Mouse (Mus musculus) MEL (cell line): ENCODE results near the gene Smim15. TPM values are rescaled to one million over a fixed set of nuclear protein-coding genes. Genes with fewer than 3 reads are reported as not detected.

Experiments used
- DNase-seq: peaks from one replicate; pipeline ENCODE4 v3.0.0; 2011; ENCODE audit warnings: low read depth, low spot score
- H3K27ac ChIP-seq: 2 replicates; pipeline ENCODE4 v1.5.1; 2012; ENCODE audit warnings: low read depth, mild to moderate bottlenecking, control low read depth, low read length, moderate library complexity; ENCODE audit not compliant: control insufficient read depth
- H3K27me3 ChIP-seq, 2 experiments: fragments of 150-350 bp in 1 of 2; sonication (generic) in 1 of 2; 2 replicates each; pipeline ENCODE4 v1.6.1; 2012; ENCODE audit warnings: low read length in 2 of 2, mild to moderate bottlenecking in 2 of 2, improper control_type of control experiment in 1 of 2, moderate library complexity in 1 of 2; ENCODE audit not compliant: insufficient read depth in 2 of 2, control insufficient read depth in 1 of 2
- H3K36me3 ChIP-seq, 2 experiments: 2 replicates each; pipeline ENCODE4 v1.6.1; 2012 to 2014; ENCODE audit warnings: low read length in 2 of 2, improper control_type of control experiment in 1 of 2, inconsistent platforms in 1 of 2, mild to moderate bottlenecking in 1 of 2; ENCODE audit not compliant: insufficient read depth in 2 of 2, control insufficient read depth in 1 of 2
- H3K4me1 ChIP-seq, 2 experiments: fragments of 150-350 bp in 1 of 2; sonication (generic) in 1 of 2; 2 replicates each; pipeline ENCODE4 v1.6.1; 2012; ENCODE audit warnings: low read length in 2 of 2, improper control_type of control experiment in 1 of 2, mild to moderate bottlenecking in 1 of 2; ENCODE audit not compliant: insufficient read depth in 2 of 2, control insufficient read depth in 1 of 2
- H3K4me3 ChIP-seq, 2 experiments: fragments of 150-350 bp in 1 of 2; sonication (generic) in 1 of 2; 2 replicates each; pipeline ENCODE4 v1.5.1; 2012; ENCODE audit warnings: low read depth in 2 of 2, low read length in 2 of 2, mild to moderate bottlenecking in 2 of 2, moderate library complexity in 2 of 2, control low read depth in 1 of 2, improper control_type of control experiment in 1 of 2; ENCODE audit not compliant: control insufficient read depth in 1 of 2, insufficient read depth in 1 of 2
- H3K79me2 ChIP-seq: 2 replicates; pipeline ENCODE4 v1.6.1; 2012; ENCODE audit warnings: mild to moderate bottlenecking, low read length, moderate library complexity; ENCODE audit not compliant: control insufficient read depth, poor library complexity, insufficient read depth
- H3K9ac ChIP-seq: 2 replicates; pipeline ENCODE4 v1.6.1; 2012; ENCODE audit warnings: low read depth, mild to moderate bottlenecking, control low read depth, low read length, moderate library complexity; ENCODE audit not compliant: control insufficient read depth, poor library complexity, severe bottlenecking
- H3K9me3 ChIP-seq: fragments of 150-350 bp; sonication (generic); replicated peaks from 2 replicates; pipeline ENCODE4 v1.6.1; 2012; ENCODE audit warnings: mild to moderate bottlenecking, low read length, improper control_type of control experiment, moderate library complexity; ENCODE audit not compliant: insufficient read depth
- CHD1 ChIP-seq: IDR thresholded peaks from 2 replicates; pipeline ENCODE4 v1.6.1; 2012; ENCODE audit warnings: low read depth, mild to moderate bottlenecking, inconsistent platforms, low read length, improper control_type of control experiment
- CTCF ChIP-seq, 3 experiments: IDR thresholded peaks in 2 of 3; conservative IDR thresholded peaks in 1 of 3; 2 replicates each; pipeline ENCODE4 v1.5.1; 2011 to 2012; ENCODE audit warnings: low read length in 3 of 3, low read depth in 2 of 3, mild to moderate bottlenecking in 2 of 3, improper control_type of control experiment in 1 of 3, inconsistent platforms in 1 of 3, mixed read lengths in 1 of 3, moderate library complexity in 1 of 3; ENCODE audit not compliant: control insufficient read depth in 1 of 3, insufficient read depth in 1 of 3, poor library complexity in 1 of 3, severe bottlenecking in 1 of 3
- E2F4 ChIP-seq: IDR thresholded peaks from 2 replicates; pipeline ENCODE4 v1.6.1; 2011; ENCODE audit warnings: low read depth, low read length, improper control_type of control experiment, borderline replicate concordance
- ELF1 ChIP-seq: IDR thresholded peaks from 2 replicates; pipeline ENCODE4 v1.6.1; 2014; ENCODE audit warnings: low read depth, mild to moderate bottlenecking, inconsistent platforms, low read length, improper control_type of control experiment, moderate library complexity
- EP300 ChIP-seq, 2 experiments: IDR thresholded peaks; 2 replicates each; pipeline ENCODE4 v1.6.1; 2011; ENCODE audit warnings: improper control_type of control experiment in 2 of 2, low read length in 2 of 2, low read depth in 1 of 2, mild to moderate bottlenecking in 1 of 2
- ETS1 ChIP-seq: IDR thresholded peaks from 2 replicates; pipeline ENCODE4 v1.6.1; 2012; ENCODE audit warnings: low read depth, mild to moderate bottlenecking, inconsistent platforms, low read length, improper control_type of control experiment, moderate library complexity
- GABPA ChIP-seq: IDR thresholded peaks from 2 replicates; pipeline ENCODE4 v1.6.1; 2012; ENCODE audit warnings: low read depth, mild to moderate bottlenecking, inconsistent platforms, low read length, improper control_type of control experiment, moderate library complexity
- GATA1 ChIP-seq: IDR thresholded peaks from 2 replicates; pipeline ENCODE4 v1.6.1; 2011; ENCODE audit warnings: low read depth, low read length, improper control_type of control experiment
- HCFC1 ChIP-seq: IDR thresholded peaks from 2 replicates; pipeline ENCODE4 v1.6.1; 2012; ENCODE audit warnings: low read depth, mild to moderate bottlenecking, inconsistent platforms, low read length, improper control_type of control experiment, moderate library complexity
- JUND ChIP-seq: IDR thresholded peaks from 2 replicates; pipeline ENCODE4 v1.6.1; 2011; ENCODE audit warnings: low read depth, mild to moderate bottlenecking, improper control_type of control experiment, low read length
- KAT2A ChIP-seq: conservative IDR thresholded peaks from 2 replicates; pipeline ENCODE4 v1.6.1; 2012; ENCODE audit warnings: low read depth, low read length, improper control_type of control experiment, inconsistent platforms
- MAFK ChIP-seq: IDR thresholded peaks from 2 replicates; pipeline ENCODE4 v1.6.1; 2011; ENCODE audit warnings: low read depth, mild to moderate bottlenecking, low read length, improper control_type of control experiment, borderline replicate concordance
- MAZ ChIP-seq: IDR thresholded peaks from 2 replicates; pipeline ENCODE4 v1.6.1; 2012; ENCODE audit warnings: low read depth, mild to moderate bottlenecking, inconsistent platforms, low read length, improper control_type of control experiment
- MXI1 ChIP-seq: IDR thresholded peaks from 2 replicates; pipeline ENCODE4 v1.6.1; 2011; ENCODE audit warnings: mild to moderate bottlenecking, low read depth, low read length, improper control_type of control experiment
- MYB ChIP-seq: IDR thresholded peaks from 2 replicates; pipeline ENCODE4 v1.6.1; 2011; ENCODE audit warnings: mild to moderate bottlenecking, low read depth, low read length, improper control_type of control experiment
- MYC ChIP-seq: IDR thresholded peaks from 2 replicates; pipeline ENCODE4 v1.6.1; 2011; ENCODE audit warnings: low read depth, mild to moderate bottlenecking, low read length, improper control_type of control experiment, moderate library complexity
- NELFE ChIP-seq: IDR thresholded peaks from 2 replicates; pipeline ENCODE4 v1.6.1; 2011; ENCODE audit warnings: low read depth, low read length, improper control_type of control experiment
- POLR2A ChIP-seq, 2 experiments: IDR thresholded peaks; 2 replicates each; pipeline ENCODE4 v1.6.1; 2011 to 2012; ENCODE audit warnings: low read length in 2 of 2, mild to moderate bottlenecking in 2 of 2, control low read depth in 1 of 2, improper control_type of control experiment in 1 of 2, low read depth in 1 of 2, moderate library complexity in 1 of 2; ENCODE audit not compliant: control insufficient read depth in 1 of 2, insufficient read depth in 1 of 2, poor library complexity in 1 of 2
- POLR2AphosphoS2 ChIP-seq: IDR thresholded peaks from 2 replicates; pipeline ENCODE4 v1.6.1; 2011; ENCODE audit warnings: low read length, improper control_type of control experiment
- POLR2AphosphoS5 ChIP-seq: IDR thresholded peaks from 2 replicates; pipeline ENCODE4 v1.6.1; 2012; ENCODE audit warnings: low read depth, borderline replicate concordance, mild to moderate bottlenecking, inconsistent platforms, low read length, moderate library complexity, mixed read lengths
- RAD21 ChIP-seq: IDR thresholded peaks from 2 replicates; pipeline ENCODE4 v1.6.1; 2011; ENCODE audit warnings: mild to moderate bottlenecking, low read depth, low read length, improper control_type of control experiment
- RCOR1 ChIP-seq: IDR thresholded peaks from 2 replicates; pipeline ENCODE4 v1.6.1; 2012; ENCODE audit warnings: low read depth, mild to moderate bottlenecking, inconsistent platforms, low read length, improper control_type of control experiment
- SIN3A ChIP-seq: IDR thresholded peaks from 2 replicates; pipeline ENCODE4 v1.6.1; 2012; ENCODE audit warnings: low read length, improper control_type of control experiment, inconsistent platforms
- SMC3 ChIP-seq: IDR thresholded peaks from 2 replicates; pipeline ENCODE4 v1.6.1; 2011; ENCODE audit warnings: low read depth, low read length, improper control_type of control experiment
- TAL1 ChIP-seq: IDR thresholded peaks from 2 replicates; pipeline ENCODE4 v1.6.1; 2012; ENCODE audit warnings: mild to moderate bottlenecking, inconsistent platforms, low read length, moderate library complexity, mixed read lengths
- TBP ChIP-seq: IDR thresholded peaks from 2 replicates; pipeline ENCODE4 v1.8.0; 2011; ENCODE audit warnings: low read depth, low read length, improper control_type of control experiment
- TCF12 ChIP-seq: IDR thresholded peaks from 2 replicates; pipeline ENCODE4 v1.6.1; 2014; ENCODE audit warnings: low read depth, mild to moderate bottlenecking, inconsistent platforms, low read length, improper control_type of control experiment, moderate library complexity
- UBTF ChIP-seq: IDR thresholded peaks from 2 replicates; pipeline ENCODE4 v1.6.1; 2012; ENCODE audit warnings: low read depth, mild to moderate bottlenecking, inconsistent platforms, low read length, improper control_type of control experiment, moderate library complexity, borderline replicate concordance; ENCODE audit not compliant: insufficient read depth
- USF2 ChIP-seq, 2 experiments: IDR thresholded peaks; 2 replicates each; pipeline ENCODE4 v1.6.1; 2011 to 2012; ENCODE audit warnings: improper control_type of control experiment in 2 of 2, low read length in 2 of 2, borderline replicate concordance in 1 of 2, inconsistent platforms in 1 of 2, low read depth in 1 of 2, mild to moderate bottlenecking in 1 of 2; ENCODE audit not compliant: insufficient read depth in 1 of 2
- ZC3H11A ChIP-seq: IDR thresholded peaks from 2 replicates; pipeline ENCODE4 v1.6.1; 2012; ENCODE audit warnings: low read depth, mild to moderate bottlenecking, inconsistent platforms, low read length, improper control_type of control experiment
- ZMIZ1 ChIP-seq: IDR thresholded peaks from 2 replicates; pipeline ENCODE4 v1.6.1; 2012; ENCODE audit warnings: low read depth, mild to moderate bottlenecking, inconsistent platforms, low read length, improper control_type of control experiment, moderate library complexity
- ZNF384 ChIP-seq: IDR thresholded peaks from 2 replicates; pipeline ENCODE4 v1.6.1; 2012; ENCODE audit warnings: low read depth, mild to moderate bottlenecking, inconsistent platforms, low read length, improper control_type of control experiment
- polyA plus RNA-seq, 2 experiments: library from polyadenylated mRNA; stranded (reverse) in 1 of 2; unstranded in 1 of 2; fragments of >175 nt in 1 of 2; fragments of >200 nt in 1 of 2; gene quantifications; 2 replicates each; pipeline versions ENCODE4 v1.2.1 to v1.2.4; 2012; ENCODE audit warnings: low replicate concordance in 2 of 2, low read depth in 1 of 2; ENCODE audit not compliant: insufficient read length in 2 of 2, insufficient read depth in 1 of 2, missing spikeins in 1 of 2
- total RNA-seq: library from RNA; depleted of rRNA; stranded (reverse); fragments of 300-350 nt; gene quantifications from 2 replicates; pipeline ENCODE4 v1.2.3, GENCODE M21; 2012

Gene Smim15
- total and polyA plus RNA-seq, 3 experiments = 73.4 to 122 TPM; not detected in 1

DNA sequence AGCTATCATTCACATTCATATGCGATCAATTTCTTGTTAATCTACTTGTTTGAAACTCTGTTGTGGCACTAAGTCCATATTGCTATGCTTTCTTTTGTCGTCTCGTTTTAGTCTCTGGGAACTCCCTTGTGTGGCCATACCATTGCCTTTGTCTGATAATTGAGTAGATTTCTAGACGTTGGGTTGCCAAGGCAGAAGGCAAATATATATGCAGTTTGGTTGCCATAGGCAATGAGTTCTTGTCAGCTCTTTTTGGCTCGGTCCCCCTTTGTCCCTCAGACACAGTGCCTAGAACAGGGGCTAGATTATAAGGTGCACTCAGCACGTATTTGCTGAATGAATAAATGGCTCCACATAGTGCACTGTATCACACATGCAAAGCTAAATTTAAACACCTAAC is 20.1 kb downstream of the Smim15 start:
- Histone ChIP-seq H3K9ac (no peak overlapping the region), H3K4me3 (no peak overlapping the region), H3K36me3 (peaks cover 0 to 14% of the 10 kb centered on the region in 2 experiments; a peak in 2 of 4 replicates), H3K9me3 (no peaks in the 10 kb centered on the region), H3K27ac (no peak overlapping the region), H3K27me3 (no peaks in the 10 kb centered on the region), H3K4me1 (peaks cover 11 to 16% of the 10 kb centered on the region in 2 experiments), H3K79me2 (no peaks in the 10 kb centered on the region)
- DNase-seq = no peak
- no peak for TF ChIP-seq TBP
- no peak for TF ChIP-seq GATA1

DNA sequence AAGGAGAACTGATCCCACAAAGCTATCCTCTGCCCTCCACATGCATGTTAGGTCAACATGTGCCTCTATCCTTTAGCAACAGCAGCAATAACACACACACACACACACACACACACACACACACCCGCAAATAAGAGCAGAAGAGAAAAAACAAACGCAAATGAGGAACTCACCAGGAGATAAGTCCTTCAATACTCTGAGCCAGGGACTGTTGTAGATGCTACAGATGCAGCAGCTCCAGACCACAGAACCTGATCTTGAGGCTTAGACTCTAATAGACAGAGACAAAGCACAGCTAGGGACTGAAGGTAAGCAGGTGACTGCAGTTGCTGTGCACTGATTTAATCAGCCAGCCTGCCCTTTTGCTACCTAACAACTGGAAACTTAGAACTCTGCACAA is 21.8 kb downstream of the Smim15 start:
- Histone ChIP-seq H3K36me3 (peaks cover 0 to 15% of the 10 kb centered on the region in 2 experiments; a peak in 2 of 4 replicates), H3K27me3 (no peaks in the 10 kb centered on the region), H3K27ac (peak overlapping the region; percentile 29), H3K9me3 (no peaks in the 10 kb centered on the region), H3K9ac (no peak overlapping the region; the same call in 1 of the 2 replicates), H3K4me3 (no peak overlapping the region), H3K4me1 (peaks cover 15 to 16% of the 10 kb centered on the region in 2 experiments), H3K79me2 (no peaks in the 10 kb centered on the region)
- DNase-seq = peak; percentile 89
- TF ChIP-seq SMC3 (no peak), TCF12 (peak; percentile 78), TAL1 (no peak; the same call in 1 of the 2 replicates), ETS1 (peak; percentile 78), KAT2A (no peak), RAD21 (no peak; the same call in 1 of the 2 replicates), ZC3H11A (no peak), E2F4 (no peak), MYC (peak; percentile 87), ZMIZ1 (no peak), POLR2A (IDR thresholded peaks at IDR 0.05; ENCODE audit: control insufficient read depth in 1 of 2, insufficient read depth in 1 of 2, low read depth in 1 of 2, low read length in 2 of 2, poor library complexity in 1 of 2) (no peak), EP300 (IDR thresholded peaks at IDR 0.05; ENCODE audit: low read depth in 1 of 2, low read length in 2 of 2) (peak; percentile 72 to 87), MAZ (no peak), RCOR1 (peak; percentile 90), POLR2AphosphoS2 (no peak), CHD1 (no peak), HCFC1 (no peak), NELFE (no peak), SIN3A (peak; percentile 73), CTCF (IDR thresholded peaks at IDR 0.05 in 2 of 3, conservative IDR thresholded peaks at IDR 0.05 in 1 of 3; ENCODE audit: control insufficient read depth in 1 of 3, insufficient read depth in 1 of 3, low read depth in 2 of 3, low read length in 3 of 3, poor library complexity in 1 of 3, severe bottlenecking in 1 of 3) (no peak), ZNF384 (peak; percentile 88), MAFK (0 out of 2 replicates have a peak, but pooled peaks have one; percentile 53), GABPA (no peak), GATA1 (peak; percentile 83), JUND (0 out of 2 replicates have a peak, but pooled peaks have one; percentile 54), POLR2AphosphoS5 (no peak), MXI1 (peak; percentile 88), ELF1 (peak; percentile 38; the same call in 1 of the 2 replicates), USF2 (IDR thresholded peaks at IDR 0.05; ENCODE audit: borderline replicate concordance in 1 of 2, insufficient read depth in 1 of 2, low read depth in 1 of 2, low read length in 2 of 2) (no peak), UBTF (no peak), TBP (no peak), MYB (no peak)
